Mouse (Mus musculus): Measurements from ENCODE around the gene Scn8a. TPM values are rescaled to one million over a fixed set of nuclear protein-coding genes. Genes with fewer than 3 reads are reported as not detected.

The Scn8a gene
- polyA plus RNA-seq, 1 experiment from 2014 or later: 2.1 TPM

DNA sequence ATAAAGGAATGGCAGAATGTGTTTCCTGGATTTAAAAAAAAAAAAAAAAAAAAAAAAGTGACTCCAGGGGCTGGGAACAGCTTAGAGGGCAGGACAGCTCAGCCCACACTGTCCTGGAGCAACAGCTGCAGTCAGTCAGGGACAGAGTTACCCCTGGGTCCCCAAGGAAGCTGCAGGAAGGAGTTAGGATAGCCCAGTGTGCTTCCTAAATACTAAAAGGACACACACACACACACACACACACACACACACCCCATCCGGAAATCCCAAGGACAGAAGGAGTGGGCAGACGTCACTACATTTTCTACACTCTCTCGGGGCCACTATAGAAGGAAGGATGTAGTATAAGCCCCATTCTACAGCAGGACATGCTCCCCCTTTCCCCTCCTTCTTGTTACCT is 198.4 kb downstream of the Scn8a start:
- Histone ChIP-seq H3K27ac (peak overlapping the region; percentile 48; the same call in 1 of the 2 replicates), H3K9ac (no peak overlapping the region), H3K4me3 (replicated peaks) (no peak overlapping the region), H3K27me3 (replicated peaks) (no peaks in the 10 kb centered on the region), H3K9me3 (no peaks in the 10 kb centered on the region), H3K36me3 (no peaks in the 10 kb centered on the region), H3K4me2 (replicated peaks) (no peak overlapping the region), H3K4me1 (replicated peaks) (peaks cover 72% of the 10 kb centered on the region)
- no peak for ATAC-seq
- 58% methylated on average over 3 of the region's 3 CpGs for WGBS

DNA sequence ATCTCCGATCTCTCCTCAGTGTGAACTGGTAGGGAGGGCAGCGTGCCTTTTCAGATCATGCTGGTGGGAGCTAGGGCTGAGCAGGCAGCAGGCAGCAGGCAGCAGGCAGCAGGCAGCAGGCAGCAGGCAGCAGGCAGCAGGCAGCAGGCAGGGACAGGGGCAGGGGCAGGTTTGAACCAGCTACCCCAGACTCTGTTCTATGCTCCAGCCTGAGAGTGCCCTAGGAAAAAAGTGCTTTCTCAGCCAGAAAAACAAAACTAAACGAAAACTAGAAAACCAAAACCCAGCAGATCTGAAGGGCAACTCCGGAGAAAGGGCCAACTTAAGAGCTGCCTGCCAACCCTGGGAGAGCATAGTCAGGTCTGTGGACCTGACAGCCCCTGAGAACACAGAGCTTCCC is 199.0 kb downstream of the Scn8a start:
- Histone ChIP-seq H3K27ac (peak overlapping the region; percentile 28; the same call in 1 of the 2 replicates), H3K9me3 (no peaks in the 10 kb centered on the region), H3K9ac (no peak overlapping the region), H3K4me3 (replicated peaks) (no peak overlapping the region), H3K4me2 (replicated peaks) (no peak overlapping the region), H3K4me1 (replicated peaks) (peaks cover 72% of the 10 kb centered on the region), H3K36me3 (no peaks in the 10 kb centered on the region), H3K27me3 (replicated peaks) (no peaks in the 10 kb centered on the region)
- whole genome bisulfite sequencing: 73% methylated on average over 4 of the region's 4 CpGs
- ATAC-seq: no peak

DNA sequence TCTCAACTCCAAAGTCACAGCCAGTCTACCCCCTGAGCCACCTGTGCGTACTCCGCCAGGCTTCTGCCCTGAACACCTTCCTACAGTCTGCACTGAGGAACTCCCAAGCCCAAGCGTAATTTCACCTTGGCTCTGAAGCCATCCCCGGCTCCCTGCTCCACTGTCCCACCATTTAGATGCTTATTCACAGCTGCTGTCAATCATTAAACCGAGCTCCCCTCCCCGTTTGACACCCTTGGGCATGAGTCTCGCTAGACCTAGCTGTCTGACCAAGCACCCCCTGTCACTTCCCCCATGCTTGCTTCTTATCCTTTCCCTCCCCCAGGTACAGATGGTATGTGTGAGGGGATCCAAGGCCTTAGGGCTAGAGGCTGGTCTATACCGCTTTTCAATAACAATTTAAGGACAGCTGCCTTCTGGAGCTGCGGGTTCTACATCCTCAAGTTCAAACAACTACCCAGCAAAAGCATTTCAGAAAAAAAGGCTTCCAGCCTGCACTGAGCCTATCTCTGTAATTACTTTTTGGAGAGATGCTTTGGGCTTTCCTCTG is 200.1 kb downstream of the Scn8a start:
- H3K27me3 ChIP-seq (replicated peaks): no peaks in the 10 kb centered on the region
- ATAC-seq: no peak
- no peaks in the 10 kb centered on the region for H3K36me3 ChIP-seq
- no peak overlapping the region for H3K9ac ChIP-seq
- WGBS: 41% methylated on average over 9 of the region's 9 CpGs
- H3K4me3 ChIP-seq (replicated peaks): no peak overlapping the region
- H3K9me3 ChIP-seq: no peaks in the 10 kb centered on the region
- peaks cover 76% of the 10 kb centered on the region for H3K4me1 ChIP-seq (replicated peaks)
- peak overlapping the region; percentile 70 for H3K27ac ChIP-seq
- H3K4me2 ChIP-seq (replicated peaks): peak overlapping the region; percentile 25

DNA sequence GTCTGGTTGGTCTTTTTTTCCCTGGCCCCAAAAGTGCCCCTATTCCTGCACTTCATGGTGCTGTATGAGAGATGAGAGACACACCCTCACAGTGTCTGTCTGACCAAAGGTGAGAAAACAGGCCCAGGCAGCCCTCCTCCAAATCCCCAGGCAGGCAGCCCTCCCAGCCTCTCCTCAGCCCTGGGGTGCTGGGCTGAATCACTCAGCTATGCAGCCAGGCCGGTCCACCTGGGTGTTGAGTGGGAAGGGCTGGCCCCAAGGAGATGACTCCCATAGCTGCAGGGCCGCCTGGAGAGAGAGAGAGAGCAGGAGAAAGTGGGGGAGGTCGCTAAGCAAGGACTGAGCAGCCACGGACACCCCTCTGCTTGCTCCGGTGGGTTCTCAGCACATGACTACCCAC is 201.1 kb downstream of the Scn8a start:
- Histone ChIP-seq H3K9ac (no peak overlapping the region), H3K4me3 (replicated peaks) (no peak overlapping the region), H3K36me3 (no peaks in the 10 kb centered on the region), H3K27me3 (replicated peaks) (no peaks in the 10 kb centered on the region), H3K4me1 (replicated peaks) (peaks cover 75% of the 10 kb centered on the region), H3K9me3 (no peaks in the 10 kb centered on the region), H3K27ac (peak overlapping the region; percentile 70), H3K4me2 (replicated peaks) (peak overlapping the region; percentile 25; the same call in 1 of the 2 replicates)
- 26% methylated on average over 5 of the region's 5 CpGs for WGBS
- peak; percentile 77 for ATAC-seq

DNA sequence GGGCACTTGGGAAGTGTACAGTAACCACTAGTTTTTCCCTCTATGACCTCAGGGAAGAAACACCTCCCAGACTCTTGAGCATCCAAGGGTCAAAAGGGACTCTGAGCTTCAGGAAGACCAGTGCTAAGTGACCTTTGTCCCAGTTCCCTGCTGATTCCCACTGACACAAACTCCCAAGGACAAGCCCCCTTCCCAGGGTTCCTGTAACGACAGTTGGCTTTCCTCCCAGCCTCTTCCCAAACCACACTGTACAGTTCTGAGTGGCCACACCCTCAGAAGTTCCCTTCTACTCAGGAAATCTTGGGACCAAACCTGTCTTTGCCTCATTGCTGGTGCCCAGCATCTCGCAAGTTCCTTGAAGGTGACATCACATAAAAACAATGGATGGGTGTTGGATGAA is 203.1 kb downstream of the Scn8a start:
- peaks cover 72% of the 10 kb centered on the region for H3K4me1 ChIP-seq (replicated peaks)
- H3K9ac ChIP-seq: no peak overlapping the region
- H3K36me3 ChIP-seq: no peaks in the 10 kb centered on the region
- no peak overlapping the region for H3K27ac ChIP-seq
- H3K27me3 ChIP-seq (replicated peaks): no peaks in the 10 kb centered on the region
- WGBS: 49% methylated on average over 2 of the region's 2 CpGs
- no peaks in the 10 kb centered on the region for H3K9me3 ChIP-seq
- H3K4me2 ChIP-seq (replicated peaks): no peak overlapping the region
- H3K4me3 ChIP-seq (replicated peaks): no peak overlapping the region
- no peak for ATAC-seq

DNA sequence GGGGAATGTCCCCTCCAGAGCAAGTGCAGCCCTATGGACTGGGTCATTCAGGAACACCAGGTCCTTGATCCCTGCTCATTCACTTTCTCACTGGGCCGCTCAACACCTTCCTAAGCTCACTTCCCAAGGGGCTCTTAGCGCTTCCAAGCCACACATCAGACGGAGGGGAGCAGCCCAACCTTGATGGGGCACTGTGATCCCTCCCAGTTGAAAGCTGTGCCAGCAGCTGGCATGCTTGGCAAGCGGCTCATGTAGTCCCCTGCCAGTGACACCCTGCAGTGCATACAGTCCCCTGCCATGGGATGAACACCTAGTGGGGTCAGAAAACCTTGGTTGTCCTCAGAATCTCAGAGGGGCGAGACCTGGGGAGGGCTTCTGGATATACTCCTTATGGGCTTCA is 204.4 kb downstream of the Scn8a start:
- no peak overlapping the region for H3K27ac ChIP-seq
- H3K27me3 ChIP-seq (replicated peaks): no peaks in the 10 kb centered on the region
- 84% methylated on average over 5 of the region's 5 CpGs for WGBS
- no peak overlapping the region for H3K4me3 ChIP-seq (replicated peaks)
- peaks cover 62% of the 10 kb centered on the region for H3K4me1 ChIP-seq (replicated peaks)
- no peak for ATAC-seq
- no peak overlapping the region for H3K9ac ChIP-seq
- H3K4me2 ChIP-seq (replicated peaks): no peak overlapping the region
- no peaks in the 10 kb centered on the region for H3K9me3 ChIP-seq
- no peaks in the 10 kb centered on the region for H3K36me3 ChIP-seq

DNA sequence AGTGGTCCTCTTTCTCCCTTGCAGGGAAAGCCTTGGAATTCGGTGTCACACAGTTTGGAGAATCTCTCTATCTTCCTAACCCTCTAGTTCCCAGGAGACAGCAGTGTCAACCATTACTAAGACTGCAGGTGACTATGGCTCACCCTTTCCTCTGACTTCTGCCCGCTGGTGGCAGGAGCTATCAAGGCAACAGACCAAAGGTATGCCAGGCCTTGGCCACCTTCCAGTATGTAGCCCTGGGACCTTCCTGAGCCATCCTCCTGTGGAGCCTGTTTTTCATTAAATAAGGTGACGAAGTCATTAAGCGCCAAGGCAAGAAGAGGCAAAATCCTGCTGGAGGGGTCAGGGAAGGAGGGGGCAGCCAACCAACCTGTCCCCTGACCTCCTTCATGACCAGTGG is 205.5 kb downstream of the Scn8a start:
- Histone ChIP-seq H3K27ac (no peak overlapping the region), H3K4me3 (replicated peaks) (no peak overlapping the region), H3K4me1 (replicated peaks) (peaks cover 55% of the 10 kb centered on the region), H3K4me2 (replicated peaks) (no peak overlapping the region), H3K9me3 (no peaks in the 10 kb centered on the region), H3K9ac (no peak overlapping the region), H3K36me3 (no peaks in the 10 kb centered on the region), H3K27me3 (replicated peaks) (no peaks in the 10 kb centered on the region)
- no peak for ATAC-seq
- 73% methylated on average over 4 of the region's 4 CpGs for WGBS

DNA sequence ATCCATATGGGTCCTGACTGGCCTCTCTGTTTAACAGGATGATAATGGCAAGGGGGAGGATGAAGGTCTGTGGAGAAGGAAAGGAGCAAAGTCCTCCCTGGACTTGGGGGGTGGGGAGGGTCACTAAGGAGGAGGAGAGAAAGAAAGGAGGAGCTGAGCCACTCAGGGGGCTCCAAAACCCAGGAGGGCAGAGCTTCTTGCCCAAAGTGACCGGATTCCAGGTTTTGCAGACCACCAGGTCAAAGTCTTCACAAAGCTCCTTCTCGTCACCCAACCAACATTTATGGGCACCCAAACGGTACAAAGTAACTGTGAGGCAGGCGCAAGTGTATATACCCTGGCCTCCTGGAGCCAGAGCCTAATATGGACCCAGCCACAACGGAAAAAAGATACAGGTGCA is 206.0 kb downstream of the Scn8a start:
- H3K4me2 ChIP-seq (replicated peaks): peak overlapping the region; percentile 86
- H3K9ac ChIP-seq: no peak overlapping the region
- H3K4me1 ChIP-seq (replicated peaks): peaks cover 50% of the 10 kb centered on the region
- no peak overlapping the region for H3K27ac ChIP-seq
- 64% methylated on average over 5 of the region's 5 CpGs for WGBS
- H3K9me3 ChIP-seq: no peaks in the 10 kb centered on the region
- ATAC-seq: no peak
- H3K36me3 ChIP-seq: no peaks in the 10 kb centered on the region
- no peaks in the 10 kb centered on the region for H3K27me3 ChIP-seq (replicated peaks)
- no peak overlapping the region for H3K4me3 ChIP-seq (replicated peaks)

DNA sequence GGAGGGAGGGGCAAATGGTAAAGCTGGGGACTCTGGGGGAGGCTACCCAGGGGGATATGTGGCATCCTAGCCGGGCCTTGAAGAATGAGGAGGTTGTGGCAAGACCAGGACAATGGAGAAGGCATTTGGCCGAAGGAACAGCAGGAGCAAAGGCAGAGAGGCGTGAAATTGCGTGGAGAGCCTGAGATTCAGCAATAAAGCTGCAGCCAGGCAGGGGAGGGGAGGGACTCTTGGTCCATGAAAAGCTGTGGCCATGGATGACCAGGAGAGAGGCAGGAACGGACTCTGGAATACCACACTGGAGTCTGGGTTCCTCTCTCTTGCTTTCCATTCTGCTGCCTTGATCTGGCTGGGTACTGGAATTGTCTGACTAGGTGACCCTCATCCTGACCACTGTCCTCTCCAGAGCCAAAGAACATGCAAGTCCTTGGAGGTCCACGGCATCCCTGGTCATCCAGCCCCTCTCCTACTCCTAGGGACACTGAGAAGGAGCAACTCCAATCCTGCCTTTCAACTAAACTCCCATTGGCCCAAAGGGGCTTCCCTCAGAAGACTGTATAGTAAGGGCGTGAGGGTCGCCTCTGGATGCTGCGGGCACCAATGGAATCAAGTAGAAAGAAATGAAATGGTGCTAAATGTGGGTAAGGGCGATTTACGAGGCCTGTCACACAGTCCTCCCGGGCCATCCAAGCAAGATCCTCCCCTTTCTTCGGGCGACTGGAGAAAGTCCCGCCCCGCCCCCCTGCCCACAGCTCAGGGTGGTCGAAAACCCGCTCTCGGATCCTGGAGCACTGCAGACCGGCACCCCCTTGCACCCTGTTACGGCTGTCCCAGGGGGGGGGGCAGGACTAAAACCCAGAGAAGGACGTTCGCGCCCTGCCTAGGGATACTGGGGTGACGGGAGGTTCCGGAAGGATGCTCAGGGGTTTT is 206.7 kb downstream of the Scn8a start:
- 18% methylated on average over 26 of the region's 26 CpGs for WGBS
- peak overlapping the region; percentile 79 for H3K9ac ChIP-seq
- no peaks in the 10 kb centered on the region for H3K9me3 ChIP-seq
- peak overlapping the region; percentile 87 for H3K4me3 ChIP-seq (replicated peaks)
- H3K4me2 ChIP-seq (replicated peaks): peak overlapping the region; percentile 86
- ATAC-seq: no peak
- H3K36me3 ChIP-seq: no peaks in the 10 kb centered on the region
- H3K4me1 ChIP-seq (replicated peaks): peaks cover 46% of the 10 kb centered on the region
- no peaks in the 10 kb centered on the region for H3K27me3 ChIP-seq (replicated peaks)
- 0 out of 2 replicates have a peak overlapping the region, but pooled peaks have one; percentile 84 for H3K27ac ChIP-seq

DNA sequence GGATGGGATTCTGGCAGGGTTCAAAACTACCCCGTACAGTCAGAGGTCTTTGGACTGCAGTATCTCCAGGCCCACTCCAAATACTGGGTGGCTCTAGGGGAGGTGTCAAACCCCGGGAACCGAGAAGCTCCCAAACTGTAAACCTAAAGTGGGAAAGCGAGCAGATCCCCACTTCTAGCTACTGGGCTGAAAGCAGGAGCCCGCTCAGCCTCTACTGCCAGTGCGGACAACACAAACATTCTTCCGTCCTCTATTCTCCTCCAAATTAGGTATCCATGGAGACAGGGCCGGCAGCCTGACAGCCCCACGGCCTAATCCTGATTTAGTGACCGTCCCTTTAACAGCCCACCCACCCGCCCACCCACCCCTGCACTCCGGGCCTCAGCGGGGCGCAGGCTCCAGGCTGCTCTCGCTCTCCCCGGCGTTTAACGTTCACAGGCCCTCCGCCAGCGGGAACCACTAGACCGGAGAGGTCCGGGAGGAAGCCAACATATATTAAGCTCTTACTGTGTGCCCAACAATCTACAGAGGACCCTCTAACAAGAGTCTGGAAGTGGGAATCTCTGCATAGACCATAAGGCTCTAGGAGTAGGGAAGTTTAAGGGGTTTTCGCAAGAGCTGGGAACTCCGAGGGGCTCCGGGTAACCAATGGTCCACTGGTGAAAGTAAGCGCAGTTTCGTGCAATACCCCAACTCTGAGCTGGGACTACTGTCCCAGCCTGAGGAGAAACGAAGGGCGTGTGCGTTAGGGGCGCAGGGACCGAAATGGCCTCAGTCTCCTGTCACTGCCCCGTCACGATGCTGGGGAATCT is 207.5 kb downstream of the Scn8a start:
- Histone ChIP-seq H3K4me2 (replicated peaks) (peak overlapping the region; percentile 86), H3K27ac (peak overlapping the region; percentile 84), H3K4me3 (replicated peaks) (peak overlapping the region; percentile 87), H3K9me3 (no peaks in the 10 kb centered on the region), H3K9ac (peak overlapping the region; percentile 79), H3K36me3 (no peaks in the 10 kb centered on the region), H3K27me3 (replicated peaks) (no peaks in the 10 kb centered on the region), H3K4me1 (replicated peaks) (peaks cover 48% of the 10 kb centered on the region)
- ATAC-seq: 0 out of 2 replicates have a peak, but pooled peaks have one; percentile 3
- 7% methylated on average over 34 of the region's 34 CpGs for WGBS

DNA sequence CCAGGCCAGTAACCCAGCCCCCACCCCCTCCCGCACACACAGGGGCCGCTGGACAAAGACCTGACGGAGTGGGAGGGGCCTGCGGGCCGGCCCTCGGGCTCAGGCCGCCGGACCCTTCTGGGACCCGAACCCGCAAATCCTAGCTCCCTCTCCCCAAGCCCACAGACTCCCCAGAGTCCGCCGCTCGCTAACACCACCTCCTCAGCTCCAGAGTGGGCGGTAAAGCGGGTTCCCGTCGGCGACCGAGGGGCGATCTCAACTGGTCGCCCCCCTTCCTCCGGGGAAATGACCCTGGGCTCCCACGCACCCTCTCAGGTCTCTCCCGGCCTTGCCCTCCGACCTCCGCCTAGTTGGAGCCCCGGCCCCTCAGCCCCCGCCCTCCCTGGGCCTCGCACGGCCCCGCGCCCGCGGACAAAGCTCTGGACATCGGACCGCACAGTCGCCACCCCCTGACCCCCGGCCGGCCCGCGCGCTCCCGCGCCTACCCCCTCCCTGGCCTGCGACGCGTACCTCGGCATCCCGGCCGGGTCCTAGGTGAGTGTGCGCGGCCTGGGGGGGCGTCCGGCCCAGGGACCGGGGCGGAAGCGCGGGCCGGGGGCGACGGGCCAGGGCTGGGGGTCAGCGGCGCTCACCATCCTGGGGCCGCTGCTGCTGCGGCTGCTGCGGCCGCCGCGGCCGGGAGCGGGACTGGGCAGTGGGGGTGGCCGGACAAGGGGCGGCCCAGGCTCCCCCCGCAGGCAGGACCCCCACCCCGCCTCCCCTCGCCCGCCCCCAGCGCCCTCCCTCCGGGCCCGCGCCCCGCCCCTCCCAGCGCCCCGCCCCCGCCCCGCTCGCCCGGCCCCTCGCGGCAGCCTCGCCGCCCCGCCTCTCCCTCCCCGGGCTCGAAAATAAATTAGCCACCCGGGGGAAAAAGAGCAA is 208.4 kb downstream of the Scn8a start, which contains the start of gene Fignl2:
Gene Fignl2 (minus strand): TSS at position 755 of the 918 bp plus-strand sequence.
- no peaks in the 10 kb centered on the region for H3K9me3 ChIP-seq
- H3K27ac ChIP-seq: peak within 1 kb of the TSS; percentile 84
- H3K4me1 ChIP-seq (replicated peaks): peaks cover 47% of the 10 kb centered on the region
- peak; percentile 60 for ATAC-seq
- H3K36me3 ChIP-seq: no peaks in the 10 kb centered on the region
- H3K9ac ChIP-seq: peak within 1 kb of the TSS; percentile 79
- peak within 1 kb of the TSS; percentile 86 for H3K4me2 ChIP-seq (replicated peaks)
- H3K4me3 ChIP-seq (replicated peaks): peak within 1 kb of the TSS; percentile 87
- H3K27me3 ChIP-seq (replicated peaks): no peaks in the 10 kb centered on the region
- under 1% methylated on average over 59 of the region's 96 CpGs for WGBS
